Mouse (Mus musculus): ENCODE measurements around the gene Tank. TPM values are rescaled to one million over a fixed set of nuclear protein-coding genes. Genes with fewer than 3 reads are reported as not detected.

Tank gene
- polyA plus RNA-seq, 1 experiment = 6.3 TPM

- TF ChIP-seq CTCF (IDR thresholded peaks at IDR 0.05; ENCODE audit: control insufficient read depth, insufficient read depth, insufficient replicate concordance, low read depth, low read length) (no peak), POLR2A (IDR thresholded peaks at IDR 0.05; ENCODE audit: control insufficient read depth, low read depth, low read length) (no peak)
- Histone ChIP-seq H3K4me3 (ENCODE audit: control insufficient read depth, low read depth, low read length) (peak overlapping the region; percentile 66), H3K27ac (ENCODE audit: control insufficient read depth, insufficient read depth, low read depth, low read length) (no peak overlapping the region; the same call in 1 of the 2 replicates), H3K4me1 (ENCODE audit: control insufficient read depth, insufficient read depth, low read length) (peaks cover 8% of the 10 kb centered on the region), H3K36me3 (ENCODE audit: control insufficient read depth, insufficient read depth, low read length) (0 out of 2 replicates have a peak, but pooled peaks cover 1% of the 10 kb centered on the region), H3K27me3 (ENCODE audit: control insufficient read depth, insufficient read depth, low read length) (no peaks in the 10 kb centered on the region)
Observed at GRCm38 (mm10) chr2:61655382-61656281, 77.2 kb downstream of the Tank start.

- H3K27me3 ChIP-seq (ENCODE audit: control insufficient read depth, insufficient read depth, low read length) = no peaks in the 10 kb centered on the region
- no peak overlapping the region for H3K27ac ChIP-seq (ENCODE audit: control insufficient read depth, insufficient read depth, low read depth, low read length)
Observed at GRCm38 (mm10) chr2:61656421-61657411, 78.3 kb downstream of the Tank start.

GRCm38 (mm10) chr2:61659254-61659653 lies 80.9 kb downstream of the Tank start:
- TF ChIP-seq CTCF (IDR thresholded peaks at IDR 0.05; ENCODE audit: control insufficient read depth, insufficient read depth, insufficient replicate concordance, low read depth, low read length) = no peak
- TF ChIP-seq POLR2A (IDR thresholded peaks at IDR 0.05; ENCODE audit: control insufficient read depth, low read depth, low read length) = no peak
- no peaks in the 10 kb centered on the region for H3K36me3 ChIP-seq (ENCODE audit: control insufficient read depth, insufficient read depth, low read length)
- H3K27ac ChIP-seq (ENCODE audit: control insufficient read depth, insufficient read depth, low read depth, low read length) = no peak overlapping the region
- no peak overlapping the region for H3K4me3 ChIP-seq (ENCODE audit: control insufficient read depth, low read depth, low read length)
- no peaks in the 10 kb centered on the region for H3K27me3 ChIP-seq (ENCODE audit: control insufficient read depth, insufficient read depth, low read length)
- peaks cover 11% of the 10 kb centered on the region for H3K4me1 ChIP-seq (ENCODE audit: control insufficient read depth, insufficient read depth, low read length)

More at GRCm38 (mm10) chr2:61656421-61657411, 78.3 kb downstream of the Tank start:
- TF ChIP-seq POLR2A (IDR thresholded peaks at IDR 0.05; ENCODE audit: control insufficient read depth, low read depth, low read length) = no peak
- TF ChIP-seq CTCF (IDR thresholded peaks at IDR 0.05; ENCODE audit: control insufficient read depth, insufficient read depth, insufficient replicate concordance, low read depth, low read length) = no peak
- Histone ChIP-seq H3K4me3 (ENCODE audit: control insufficient read depth, low read depth, low read length) (peak overlapping the region; percentile 66), H3K36me3 (ENCODE audit: control insufficient read depth, insufficient read depth, low read length) (0 out of 2 replicates have a peak, but pooled peaks cover 1% of the 10 kb centered on the region), H3K4me1 (ENCODE audit: control insufficient read depth, insufficient read depth, low read length) (peaks cover 8% of the 10 kb centered on the region)

GRCm38 (mm10) chr2:61662833-61663232 lies 84.4 kb downstream of the Tank start:
- Histone ChIP-seq H3K4me3 (ENCODE audit: control insufficient read depth, low read depth, low read length) (no peak overlapping the region; the same call in 1 of the 2 replicates), H3K27ac (ENCODE audit: control insufficient read depth, insufficient read depth, low read depth, low read length) (peak overlapping the region; percentile 0; the same call in 1 of the 2 replicates), H3K4me1 (ENCODE audit: control insufficient read depth, insufficient read depth, low read length) (peaks cover 3% of the 10 kb centered on the region; the same call in 1 of the 2 replicates), H3K27me3 (ENCODE audit: control insufficient read depth, insufficient read depth, low read length) (no peaks in the 10 kb centered on the region), H3K36me3 (ENCODE audit: control insufficient read depth, insufficient read depth, low read length) (no peaks in the 10 kb centered on the region)
- no peak for TF ChIP-seq POLR2A (IDR thresholded peaks at IDR 0.05; ENCODE audit: control insufficient read depth, low read depth, low read length)
- TF ChIP-seq CTCF (IDR thresholded peaks at IDR 0.05; ENCODE audit: control insufficient read depth, insufficient read depth, insufficient replicate concordance, low read depth, low read length) = no peak

GRCm38 (mm10) chr2:61663573-61664241 lies 85.3 kb downstream of the Tank start:
- Histone ChIP-seq H3K36me3 (ENCODE audit: control insufficient read depth, insufficient read depth, low read length) (no peaks in the 10 kb centered on the region), H3K27me3 (ENCODE audit: control insufficient read depth, insufficient read depth, low read length) (no peaks in the 10 kb centered on the region), H3K4me1 (ENCODE audit: control insufficient read depth, insufficient read depth, low read length) (peaks cover 3% of the 10 kb centered on the region; the same call in 1 of the 2 replicates), H3K4me3 (ENCODE audit: control insufficient read depth, low read depth, low read length) (no peak overlapping the region), H3K27ac (ENCODE audit: control insufficient read depth, insufficient read depth, low read depth, low read length) (no peak overlapping the region)
- no peak for TF ChIP-seq CTCF (IDR thresholded peaks at IDR 0.05; ENCODE audit: control insufficient read depth, insufficient read depth, insufficient replicate concordance, low read depth, low read length)
- TF ChIP-seq POLR2A (IDR thresholded peaks at IDR 0.05; ENCODE audit: control insufficient read depth, low read depth, low read length) = no peak

- TF ChIP-seq POLR2A (IDR thresholded peaks at IDR 0.05; ENCODE audit: control insufficient read depth, low read depth, low read length) = no peak
- no peak for TF ChIP-seq CTCF (IDR thresholded peaks at IDR 0.05; ENCODE audit: control insufficient read depth, insufficient read depth, insufficient replicate concordance, low read depth, low read length)
- H3K36me3 ChIP-seq (ENCODE audit: control insufficient read depth, insufficient read depth, low read length) = no peaks in the 10 kb centered on the region
- H3K27me3 ChIP-seq (ENCODE audit: control insufficient read depth, insufficient read depth, low read length) = no peaks in the 10 kb centered on the region
- H3K27ac ChIP-seq (ENCODE audit: control insufficient read depth, insufficient read depth, low read depth, low read length) = no peak overlapping the region
- no peak overlapping the region for H3K4me3 ChIP-seq (ENCODE audit: control insufficient read depth, low read depth, low read length)
- no peaks in the 10 kb centered on the region for H3K4me1 ChIP-seq (ENCODE audit: control insufficient read depth, insufficient read depth, low read length)
Observed at GRCm38 (mm10) chr2:61667420-61667819, 89.0 kb downstream of the Tank start.

Measured in testis, adult 2 months (tissue).